Mouse (Mus musculus) T-helper 2 cell (primary cell): ENCODE results near the gene Gabrg3.

Experiments
- in situ Hi-C: fragments of 300-600 bp; cut with MboI, MseI; formaldehyde crosslinking; loops from one replicate; pipeline ENCODE4 v1.15.1; 2025; ENCODE audit warnings: high pct_unique_total_duplicates

The Gabrg3 gene

DNA sequence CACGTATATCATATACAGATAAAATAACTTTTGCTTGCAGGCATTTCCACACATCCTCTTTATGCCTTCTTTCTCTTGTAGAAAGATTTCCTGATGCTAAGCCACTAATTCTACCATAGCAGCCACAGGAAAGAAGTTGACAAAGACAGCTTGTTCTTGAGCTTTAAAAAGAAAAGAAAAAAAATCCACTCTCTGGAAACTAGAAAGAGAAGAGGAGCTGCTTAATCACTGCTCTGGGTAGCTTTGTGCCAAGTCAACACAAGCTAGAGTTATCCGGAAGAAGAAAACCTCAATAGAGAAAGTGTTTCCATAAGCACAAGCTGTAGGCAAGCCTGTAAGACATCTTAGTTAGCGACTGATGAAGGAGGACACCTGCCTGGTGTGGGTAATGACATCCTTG, 321.6 kb downstream of the Gabrg3 start:
- in situ Hi-C loops = no loop called here

DNA sequence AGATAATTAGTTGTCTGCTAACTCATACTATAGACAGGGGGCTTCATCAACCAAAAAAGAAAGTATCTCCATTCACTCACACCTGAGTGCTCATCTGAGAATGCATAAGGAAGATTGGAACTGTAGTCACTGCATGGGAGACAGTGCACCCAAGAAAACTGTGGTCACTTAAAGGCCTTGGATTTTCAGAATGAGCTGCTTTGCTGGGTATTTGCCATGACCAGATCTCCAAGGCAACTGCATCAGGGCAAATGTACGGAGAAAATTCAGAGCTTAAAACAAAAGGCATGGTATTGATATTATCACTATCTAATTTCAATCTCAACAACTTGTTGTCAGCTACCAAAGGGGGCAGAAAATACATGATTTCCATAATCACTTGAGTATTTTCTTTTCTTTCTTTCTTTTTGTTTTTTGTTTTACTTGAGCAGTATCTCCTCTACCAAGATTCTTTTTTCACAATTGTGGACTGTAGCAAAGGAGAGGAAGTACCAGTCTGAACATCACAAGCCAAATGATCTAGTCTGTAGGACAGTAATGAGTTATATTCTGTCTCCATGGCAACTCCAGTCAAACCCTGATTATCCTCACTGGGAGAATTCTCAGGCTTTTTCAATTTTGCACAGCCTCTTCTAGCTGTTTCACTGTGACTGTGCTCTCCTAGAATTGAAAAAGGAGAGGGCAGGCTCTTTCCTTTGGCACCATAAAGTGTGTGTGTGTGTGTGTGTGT, 335.9 kb downstream of the Gabrg3 start:
- in situ Hi-C loops = no loop called here

DNA sequence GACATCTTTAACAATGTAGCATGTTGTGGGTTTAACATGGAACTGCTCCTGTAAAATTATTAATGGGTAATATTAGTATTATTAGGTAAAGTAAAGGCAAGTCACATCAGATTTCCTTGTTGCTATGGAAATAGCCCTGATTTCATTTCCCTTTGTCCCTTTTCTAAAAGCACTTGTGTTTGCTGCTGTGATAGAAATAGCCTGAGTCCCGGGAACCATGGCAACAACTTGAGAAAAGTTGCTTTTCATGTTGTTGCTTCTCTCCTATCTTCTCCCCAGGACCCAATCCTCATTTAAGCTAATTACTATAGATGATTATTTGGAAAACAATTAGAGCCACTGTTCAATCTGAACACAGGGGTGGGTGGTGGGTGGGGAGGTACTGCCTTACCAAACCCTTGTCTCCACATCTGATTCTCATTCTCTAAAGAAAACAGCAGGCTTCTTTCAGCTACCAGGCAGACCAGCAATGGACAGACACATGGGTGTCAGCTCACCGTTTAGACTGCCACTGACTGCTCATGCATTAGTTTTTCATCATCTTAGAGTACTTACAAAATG, 349.0 kb downstream of the Gabrg3 start:
- in situ Hi-C loops = no loop called here

DNA sequence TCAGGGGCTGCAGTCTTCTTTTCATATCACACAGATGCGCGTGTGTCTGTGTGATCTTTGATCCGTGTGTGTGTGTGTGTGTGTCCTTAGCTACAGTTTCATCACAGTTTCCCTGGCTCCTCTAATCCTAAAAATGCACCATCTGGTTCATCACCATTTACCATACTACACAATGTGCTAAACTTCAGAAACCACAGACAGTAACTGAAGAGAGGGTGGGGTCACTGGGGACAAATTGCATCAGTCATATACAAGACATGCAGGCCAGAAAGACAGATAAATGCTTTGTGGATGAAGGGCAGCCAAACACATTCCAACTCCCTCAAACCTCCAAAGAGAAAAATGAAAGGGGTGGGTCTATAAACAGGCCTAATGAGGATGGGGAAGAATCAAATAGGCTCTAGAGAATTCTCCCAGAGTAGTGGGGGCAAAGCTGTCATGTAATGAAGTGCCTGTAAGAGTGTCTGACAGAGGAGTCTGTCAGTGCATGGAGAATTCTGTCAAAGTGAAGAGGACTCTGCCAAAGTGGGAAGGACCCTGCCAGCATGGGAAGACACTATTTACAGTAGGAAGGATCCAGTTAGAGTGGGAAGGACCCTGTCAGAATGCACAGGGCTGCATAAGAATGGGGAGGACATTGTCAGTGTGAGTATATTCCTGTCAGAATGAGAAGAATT, 386.3 kb downstream of the Gabrg3 start:
- in situ Hi-C loops = no loop called here

DNA sequence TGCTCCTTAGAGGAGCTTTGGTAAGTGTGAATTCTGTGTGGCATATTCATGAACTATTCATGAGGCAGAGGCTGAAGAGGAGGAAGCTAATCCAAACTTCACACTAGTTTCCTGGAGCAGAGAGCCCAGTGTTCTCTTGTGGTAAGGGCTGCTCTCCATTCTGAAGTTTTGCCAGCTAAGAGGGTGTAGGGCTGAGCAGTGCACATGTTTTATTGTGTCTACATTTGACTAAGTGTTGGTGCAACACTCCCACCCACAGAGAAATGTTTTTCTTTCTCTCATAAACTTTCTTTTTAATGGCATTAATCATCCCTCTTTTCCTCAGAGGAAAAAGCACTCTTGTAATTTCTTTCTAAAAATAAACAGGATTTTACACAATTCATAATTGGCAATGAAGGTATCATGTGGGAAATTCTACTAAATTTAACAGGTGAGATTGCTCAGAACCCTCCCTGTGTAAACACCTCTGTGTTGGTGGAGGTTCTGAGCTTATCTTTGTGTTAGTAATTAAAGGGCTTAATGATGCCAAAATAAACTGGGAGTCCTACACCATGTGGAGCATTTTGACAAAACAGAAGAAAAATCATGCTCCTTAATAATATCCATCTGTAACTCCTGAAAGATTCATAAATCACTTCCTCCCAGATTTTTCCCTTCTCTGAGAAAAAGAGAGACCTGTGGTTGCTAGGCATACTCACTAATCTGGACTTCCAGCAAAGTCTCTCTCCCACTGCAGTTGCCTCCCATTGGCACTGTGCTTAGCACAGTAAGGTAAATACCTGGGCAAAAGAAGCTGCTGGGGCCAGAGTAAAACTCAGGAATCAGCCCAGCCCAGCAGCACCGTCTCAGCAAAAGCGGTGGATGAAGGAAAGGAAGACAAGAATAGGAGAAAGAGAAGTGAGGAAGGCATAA, 389.0 kb downstream of the Gabrg3 start:
- in situ Hi-C loops = loop anchor here (5.0 kb wide), 1 partner anchor 49 kb away; no protein-coding TSS in a partner anchor

DNA sequence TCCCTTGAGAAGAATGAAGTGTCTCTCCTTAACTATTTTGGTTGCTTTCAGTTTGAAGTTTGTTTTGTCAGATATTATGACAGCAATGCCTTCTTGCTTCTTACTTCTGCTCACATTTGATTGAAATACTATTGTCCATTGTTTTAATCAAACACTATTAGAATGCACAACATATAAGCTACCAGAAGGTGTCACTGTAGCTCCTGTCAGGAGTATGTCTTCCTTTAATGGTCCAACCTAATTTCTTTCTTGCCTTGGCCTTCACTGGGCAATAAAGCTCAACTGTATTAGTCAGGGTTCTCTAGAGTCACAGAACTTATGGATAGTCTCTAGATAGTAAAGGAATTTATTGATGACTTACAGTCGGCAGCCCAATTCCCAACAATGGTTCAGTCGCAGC, 440.6 kb downstream of the Gabrg3 start:
- in situ Hi-C loops = no loop called here

DNA sequence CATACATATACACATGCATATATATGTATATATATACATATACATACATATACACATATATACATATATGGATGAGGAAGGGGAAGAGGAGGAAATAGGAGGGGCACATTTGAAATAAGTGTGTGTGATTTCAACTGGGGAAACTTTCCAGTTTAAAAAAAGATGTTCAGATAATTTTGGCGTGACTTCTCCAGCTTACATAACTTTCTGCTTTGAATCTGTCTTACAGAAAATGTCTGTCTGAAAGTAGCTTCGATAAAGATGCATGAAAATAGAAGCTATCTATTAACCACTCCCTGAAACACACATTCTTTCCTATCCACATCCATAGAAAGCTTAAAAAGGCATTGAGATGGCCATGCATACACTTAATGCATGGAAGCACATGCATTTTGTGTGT, 445.4 kb downstream of the Gabrg3 start:
- in situ Hi-C loops = no loop called here

DNA sequence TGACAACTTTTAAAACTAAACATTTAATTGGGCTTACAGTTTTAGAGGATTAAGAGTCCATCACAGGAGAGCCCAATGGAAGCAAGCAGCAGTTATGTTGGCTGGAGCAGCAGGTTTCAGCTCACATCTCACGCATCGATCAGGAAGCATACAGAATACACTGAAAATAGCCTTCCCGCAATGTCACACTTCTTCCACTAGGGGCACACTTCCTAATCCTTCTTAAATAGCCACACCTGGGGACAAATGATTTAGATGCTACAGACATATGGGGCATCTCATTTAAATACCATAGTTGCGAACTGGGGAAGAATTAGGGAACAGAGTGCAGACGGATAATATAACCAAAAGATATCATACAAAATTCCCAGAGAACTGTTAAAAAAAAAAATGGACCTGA, 449.0 kb downstream of the Gabrg3 start:
- in situ Hi-C loops = no loop called here

DNA sequence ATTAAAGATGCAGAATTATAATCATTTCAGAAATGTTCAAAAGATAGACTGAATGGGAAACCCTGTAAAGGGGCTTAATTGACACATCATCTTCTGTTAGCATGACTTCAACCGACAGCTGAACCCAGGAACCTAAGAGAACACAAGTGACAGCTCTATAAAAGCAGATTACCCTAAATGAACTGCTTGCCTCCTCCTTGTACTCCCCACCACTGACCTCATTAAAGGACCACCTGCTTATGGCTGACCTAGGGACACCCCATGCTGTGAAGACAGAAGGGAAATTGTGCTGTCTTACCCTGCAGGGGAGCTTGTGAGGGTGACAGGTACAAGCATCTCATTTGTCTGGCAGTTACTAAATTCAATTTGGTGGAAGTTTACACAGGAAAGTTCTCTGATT, 467.5 kb downstream of the Gabrg3 start:
- in situ Hi-C loops = no loop called here

DNA sequence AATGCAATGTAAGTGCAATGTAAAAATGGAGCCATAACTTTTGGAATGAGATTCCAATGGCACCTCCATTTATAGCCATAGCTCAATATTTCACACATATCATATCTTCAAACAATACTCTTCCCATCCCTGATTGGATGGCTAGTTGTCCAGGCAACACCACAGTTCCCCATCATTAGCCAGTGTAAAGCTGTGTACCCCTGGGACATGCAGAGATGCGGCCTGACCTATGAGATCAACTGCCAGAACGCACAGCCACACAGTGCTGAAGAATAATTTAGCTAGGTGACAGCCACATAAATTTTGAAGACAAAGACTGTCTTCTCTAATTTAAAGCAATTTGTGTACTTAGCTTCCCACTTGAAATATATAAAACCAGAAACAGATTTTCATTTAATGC, 472.1 kb downstream of the Gabrg3 start:
- in situ Hi-C loops = no loop called here

DNA sequence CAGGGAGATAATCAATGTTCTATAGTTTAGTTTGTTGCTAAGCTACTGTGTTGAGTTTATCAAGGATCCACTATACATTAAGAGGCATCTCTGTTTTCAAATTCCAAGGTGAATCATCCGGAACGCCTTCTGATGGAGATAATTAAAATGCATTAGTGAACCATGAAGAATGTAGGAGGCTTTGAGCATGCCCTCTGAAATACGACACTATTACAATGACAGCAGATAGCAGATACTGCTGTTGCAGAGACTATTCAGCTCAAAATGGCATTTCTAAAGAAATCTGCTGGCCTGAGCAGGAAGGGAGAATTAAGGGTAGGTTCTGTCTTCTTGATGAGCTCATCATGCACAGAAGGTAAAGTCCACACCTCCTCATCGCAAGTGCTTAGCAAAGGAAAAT, 487.2 kb downstream of the Gabrg3 start:
- in situ Hi-C loops = no loop called here

DNA sequence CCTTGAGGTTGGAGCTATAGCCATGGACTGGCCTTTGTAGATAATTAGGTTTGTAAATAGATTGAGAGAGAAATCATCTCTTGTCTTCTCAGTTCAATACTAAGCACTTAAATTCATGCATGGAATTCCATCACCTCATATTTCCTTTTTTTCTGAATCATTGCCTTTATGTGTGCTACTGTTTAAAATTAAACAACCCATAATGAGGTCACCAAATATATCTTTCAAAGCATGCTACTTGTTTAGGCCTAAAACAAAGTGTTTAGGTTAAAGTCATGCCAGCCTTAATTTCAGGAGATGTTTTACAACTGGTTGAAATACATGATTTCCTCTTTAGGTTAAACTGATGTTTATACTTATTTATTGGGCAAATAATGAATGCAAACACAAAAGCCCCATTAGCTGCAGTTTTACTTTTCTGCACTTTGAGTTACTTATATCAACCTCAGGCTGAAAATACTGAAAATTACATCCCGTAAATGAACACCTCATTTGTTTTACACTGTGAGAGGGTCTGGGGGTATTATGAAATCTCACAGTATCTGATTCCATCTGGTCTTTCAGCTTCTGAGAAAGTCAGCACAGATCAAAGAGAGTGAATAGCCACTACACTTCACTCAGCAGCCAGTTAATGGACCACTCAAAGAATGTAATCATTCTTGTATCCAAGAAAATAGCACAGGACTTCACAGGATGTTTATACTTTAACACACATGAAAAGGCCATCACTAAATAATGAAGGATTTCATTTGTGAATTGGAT, 519.5 kb downstream of the Gabrg3 start:
- in situ Hi-C loops = no loop called here

DNA sequence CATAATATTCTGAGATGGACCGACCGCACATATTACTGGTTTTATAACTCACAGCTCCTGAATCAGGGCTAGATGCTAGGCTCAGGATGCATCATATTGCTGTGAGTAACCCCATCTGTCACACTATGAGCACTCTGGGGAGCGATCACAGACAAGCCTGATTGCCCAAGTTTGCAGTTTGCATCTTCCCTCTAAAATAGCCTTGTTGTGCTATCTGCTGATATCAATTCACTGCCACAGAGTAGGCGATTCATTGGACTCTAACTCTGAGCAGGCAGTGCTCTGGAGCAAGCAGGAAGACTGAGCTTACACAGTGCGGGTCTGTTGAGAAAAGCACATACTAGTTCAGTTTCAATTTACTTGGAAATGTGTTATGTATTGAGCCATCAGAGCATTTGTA, 543.4 kb downstream of the Gabrg3 start:
- in situ Hi-C loops = no loop called here

DNA sequence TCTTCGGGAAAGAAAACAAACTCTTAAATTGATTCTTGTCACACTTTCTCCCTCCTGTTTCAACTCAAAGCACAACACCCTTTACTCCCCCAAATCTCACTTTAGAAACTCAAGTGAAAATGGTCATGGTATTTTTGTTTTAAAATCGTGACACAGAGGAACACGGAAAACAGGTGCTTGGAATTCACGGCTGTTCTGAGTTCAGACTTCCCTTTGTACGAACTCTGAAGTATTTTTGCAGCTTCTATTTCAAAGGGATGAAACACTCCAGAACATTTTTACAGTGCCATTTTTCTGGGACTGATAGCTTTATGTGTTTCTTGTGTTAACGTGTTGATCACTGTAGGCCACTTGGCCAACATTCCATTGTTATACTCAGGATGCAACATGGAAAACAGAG, 561.5 kb downstream of the Gabrg3 start:
- in situ Hi-C loops = no loop called here

DNA sequence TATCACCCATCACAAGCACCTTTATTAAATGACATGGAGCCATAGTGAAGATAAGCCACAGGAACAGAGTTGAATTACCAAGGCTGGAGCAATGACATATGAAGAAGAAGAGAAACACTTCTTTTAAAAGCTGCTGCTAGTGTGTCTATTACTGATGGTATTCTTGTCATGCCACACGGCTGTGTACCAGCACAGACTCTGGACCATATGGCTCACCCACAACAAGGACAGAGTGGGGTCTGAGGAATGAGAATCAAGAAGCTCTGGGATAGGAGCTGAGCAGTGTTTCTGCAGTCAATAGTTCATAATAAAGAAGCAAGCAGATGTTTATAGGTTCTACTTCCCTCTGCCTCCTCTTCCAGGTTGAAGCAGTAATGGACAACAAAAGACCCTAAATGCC, 585.1 kb downstream of the Gabrg3 start:
- in situ Hi-C loops = no loop called here

DNA sequence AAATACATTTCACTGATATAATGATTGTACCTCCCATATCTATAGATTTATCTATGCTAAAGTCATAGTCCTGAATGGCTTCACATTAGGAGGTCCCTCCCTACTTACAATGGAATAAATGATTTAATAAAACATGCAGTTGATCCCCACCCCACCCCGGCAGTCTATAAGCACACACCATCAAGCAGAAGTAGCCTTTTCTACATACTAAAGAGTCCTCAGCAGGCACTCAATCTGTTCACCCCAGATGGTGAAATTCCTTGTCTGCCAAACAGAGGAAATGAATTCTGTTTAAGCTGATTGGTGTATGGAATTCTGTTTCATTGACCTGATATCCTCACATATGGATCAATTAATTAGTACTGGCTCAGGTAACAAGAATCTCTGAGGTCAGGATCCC, 607.9 kb downstream of the Gabrg3 start:
- in situ Hi-C loops = no loop called here

DNA sequence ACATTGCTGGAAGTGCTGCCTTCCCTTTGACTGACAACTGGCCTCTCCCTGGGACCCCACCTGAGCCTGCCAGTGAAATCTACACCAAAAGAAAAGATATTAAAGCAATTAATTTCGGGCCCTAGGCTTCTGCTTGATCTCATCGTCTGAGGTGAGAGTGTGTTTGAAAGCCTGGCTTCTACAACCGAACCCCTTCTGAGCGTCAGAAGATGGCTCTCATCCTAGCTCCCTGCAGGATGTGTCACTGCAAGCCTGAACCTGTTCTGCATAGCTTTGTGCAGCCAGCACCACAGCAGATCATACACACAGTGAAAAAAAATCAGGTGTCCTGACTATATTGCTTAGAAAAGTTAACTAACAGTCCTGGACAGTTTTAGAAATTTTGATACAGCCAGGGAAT, 618.8 kb downstream of the Gabrg3 start:
- in situ Hi-C loops = no loop called here

DNA sequence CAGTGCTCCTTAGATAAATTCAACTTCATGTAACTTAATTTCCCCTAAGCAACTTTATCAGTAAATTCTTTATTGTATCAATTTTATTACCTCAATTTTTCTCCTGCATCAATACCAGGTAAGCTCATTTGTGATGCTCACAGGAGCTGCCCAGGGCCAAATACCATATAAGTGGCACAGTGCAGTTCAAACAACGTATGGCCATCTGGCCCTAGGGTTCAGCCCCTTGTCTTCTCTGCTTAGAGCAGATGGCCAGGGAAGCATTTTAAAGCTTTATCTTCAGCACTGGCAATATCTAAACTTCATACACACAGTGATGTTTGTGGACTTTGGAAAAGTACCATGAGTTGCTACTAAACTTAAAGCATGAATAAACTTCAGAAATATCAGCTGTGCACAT, 619.2 kb downstream of the Gabrg3 start:
- in situ Hi-C loops = no loop called here

DNA sequence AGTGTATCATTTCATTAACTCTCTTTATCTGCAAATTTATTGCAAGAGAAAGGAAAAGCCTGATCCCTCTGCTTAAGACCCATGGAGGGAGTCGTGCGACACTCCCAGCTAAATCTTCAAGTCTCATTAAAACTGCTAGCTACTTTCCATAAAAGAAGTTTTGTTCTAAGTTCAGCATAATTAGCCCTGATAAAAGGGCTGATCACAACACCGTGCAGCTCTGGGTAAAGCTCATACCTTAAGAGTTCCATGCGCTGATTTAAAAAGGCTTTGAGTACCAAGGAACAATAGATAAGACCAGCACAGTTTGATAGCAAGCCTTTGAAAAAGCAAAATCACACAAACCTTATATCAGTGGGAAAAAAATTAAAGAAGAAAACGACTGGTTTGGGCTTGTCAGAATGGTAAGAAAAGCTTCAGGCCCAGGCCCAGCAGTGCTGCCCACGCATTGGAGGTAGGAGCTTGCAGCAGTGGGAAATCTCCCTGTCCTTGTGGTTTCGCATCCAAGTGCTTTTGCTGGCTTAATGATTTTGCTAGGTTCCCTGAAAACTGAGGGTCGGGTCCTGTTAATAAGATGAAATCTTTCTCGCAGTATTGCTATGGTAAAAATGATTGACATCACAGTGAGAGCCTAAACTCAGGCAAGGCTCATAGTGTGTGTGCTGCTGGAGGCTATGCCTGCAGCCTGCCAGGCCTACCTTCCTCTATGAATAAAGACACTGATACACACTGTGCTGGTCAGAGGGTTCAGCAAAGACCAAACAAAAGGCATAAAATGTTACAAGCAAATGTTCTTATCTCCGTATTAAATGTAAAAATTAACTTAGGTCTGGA, 621.2 kb downstream of the Gabrg3 start:
- in situ Hi-C loops = no loop called here

DNA sequence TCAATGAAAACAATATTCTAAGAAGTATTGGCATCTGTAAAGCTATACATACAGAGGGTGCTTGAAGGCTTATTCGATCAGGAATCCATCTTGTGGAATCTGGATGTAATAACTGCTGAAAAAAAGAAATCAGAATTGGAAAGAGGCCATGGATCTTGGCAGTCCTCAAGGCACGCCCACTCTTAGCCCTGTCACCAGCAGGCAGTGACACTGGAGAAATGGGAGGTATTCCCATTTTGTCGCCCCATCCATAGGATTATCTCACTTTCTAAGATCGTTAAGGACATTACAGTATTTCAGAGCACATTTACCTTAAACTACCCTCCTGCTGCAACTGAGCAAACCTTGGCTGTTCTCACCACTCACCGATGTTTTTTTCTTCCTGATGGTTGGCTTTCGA, 657.8 kb downstream of the Gabrg3 start:
- in situ Hi-C loops = no loop called here
